Mouse (Mus musculus): ENCODE measurements around the gene Stmn1.

GRCm38 (mm10) chr4:134494780-134495545 is 26.8 kb downstream of the Stmn1 start:
- no peak for TF ChIP-seq POLR2A (IDR thresholded peaks at IDR 0.05; ENCODE audit: low read depth, low read length)
- TF ChIP-seq CTCF (IDR thresholded peaks at IDR 0.05; ENCODE audit: extremely low read depth, insufficient read depth, insufficient read length, insufficient replicate concordance) = no peak

Measured in spleen, adult 2 months (tissue).